Mouse (Mus musculus) small intestine, adult 2 months (tissue): ENCODE measurements around the gene Pum2. TPM values are rescaled to one million over a fixed set of nuclear protein-coding genes. Genes with fewer than 3 reads are reported as not detected.
A peak's percentile ranks its signal among the peaks of the same experiment; 100 is the strongest.

Experiments used
- H3K27ac ChIP-seq: fragments of 200-500 bp; 2 replicates; pipeline ENCODE4 v1.5.1; 2012; ENCODE audit warnings: low read depth, low read length, control low read depth, inconsistent platforms; ENCODE audit not compliant: insufficient read depth
- H3K27me3 ChIP-seq: fragments of 200-500 bp; 2 replicates; pipeline ENCODE4 v1.6.1; 2012; ENCODE audit warnings: mild to moderate bottlenecking, moderate library complexity, low read length, inconsistent platforms; ENCODE audit not compliant: control insufficient read depth, insufficient read depth
- H3K36me3 ChIP-seq: fragments of 200-500 bp; 2 replicates; pipeline ENCODE4 v1.6.1; 2012; ENCODE audit warnings: mild to moderate bottlenecking, low read length, control low read depth, inconsistent platforms; ENCODE audit not compliant: control insufficient read depth, insufficient read depth
- H3K4me1 ChIP-seq: fragments of 200-500 bp; 2 replicates; pipeline ENCODE4 v1.6.1; 2012; ENCODE audit warnings: low read length, inconsistent platforms, mixed read lengths; ENCODE audit not compliant: control insufficient read depth, insufficient read depth, insufficient read length
- H3K4me3 ChIP-seq: fragments of 200-500 bp; 2 replicates; pipeline ENCODE4 v1.5.1; 2012; ENCODE audit warnings: low read depth, mild to moderate bottlenecking, control low read depth, inconsistent platforms, low read length, moderate library complexity
- CTCF ChIP-seq: fragments of 200-500 bp; IDR thresholded peaks from 2 replicates; pipeline ENCODE4 v1.5.1; 2012; ENCODE audit warnings: low read depth, mild to moderate bottlenecking, control low read depth, inconsistent platforms, low read length, moderate library complexity, mixed read lengths; ENCODE audit not compliant: insufficient replicate concordance, insufficient read length; ENCODE audit errors: extremely low read depth
- POLR2A ChIP-seq: fragments of 200-500 bp; IDR thresholded peaks from 2 replicates; pipeline ENCODE4 v1.6.1; 2012; ENCODE audit warnings: low read depth, mild to moderate bottlenecking, control low read depth, inconsistent platforms, low read length, moderate library complexity
- WGBS: fragments of 180-500 bp; shearing (Covaris S2); methylation state at CpG from one replicate; pipeline ENCODE4 v1.1.7; 2018; 5-methylcytosine and 5-hydroxymethylcytosine counted together
- polyA plus RNA-seq: library from polyadenylated mRNA; depleted of rRNA; stranded (reverse); fragments of >200 nt; gene quantifications from 2 replicates; pipeline ENCODE4 v1.2.3, GENCODE M21; 2012

Pum2 gene
- polyA plus RNA-seq, 1 experiment, result 33.9 TPM

DNA sequence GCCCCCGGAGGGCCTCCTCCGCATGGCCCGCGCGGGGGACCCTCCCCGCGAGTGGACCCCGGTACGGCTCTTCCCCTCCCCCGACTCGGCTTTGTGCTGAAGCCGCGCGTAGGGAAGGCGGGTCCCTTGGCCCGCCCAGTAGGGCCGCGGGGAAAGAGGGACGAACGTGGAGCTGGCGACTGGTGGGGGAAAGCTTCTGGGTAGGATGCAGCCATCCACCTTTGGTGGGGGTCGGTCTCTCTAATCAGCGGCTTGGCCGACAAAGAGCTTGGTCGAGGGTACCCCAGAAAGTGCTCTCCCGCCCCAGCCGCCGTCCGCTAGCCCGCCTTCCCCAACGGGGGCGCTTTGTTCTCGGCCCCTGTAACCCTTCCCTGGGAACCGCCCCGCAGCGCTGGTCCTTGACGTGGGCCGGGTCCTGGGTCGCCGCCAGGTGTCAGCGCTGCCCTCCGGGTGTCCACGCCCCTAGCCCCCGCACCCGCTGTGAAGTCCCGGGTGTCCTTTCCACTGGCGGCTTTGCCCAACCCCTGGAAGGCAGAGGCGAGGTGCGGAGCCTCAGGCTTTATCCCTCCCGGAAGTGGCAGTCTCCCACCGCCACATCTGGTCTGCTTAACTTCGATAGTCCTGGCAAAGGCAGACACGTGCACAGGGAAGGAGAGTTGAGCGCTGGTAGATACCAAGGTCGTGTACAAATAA lies 98.7 kb downstream of the Pum2 start:
- TF ChIP-seq CTCF, result peak; percentile 17; the same call in 1 of the 2 replicates
- TF ChIP-seq POLR2A, result no peak

DNA sequence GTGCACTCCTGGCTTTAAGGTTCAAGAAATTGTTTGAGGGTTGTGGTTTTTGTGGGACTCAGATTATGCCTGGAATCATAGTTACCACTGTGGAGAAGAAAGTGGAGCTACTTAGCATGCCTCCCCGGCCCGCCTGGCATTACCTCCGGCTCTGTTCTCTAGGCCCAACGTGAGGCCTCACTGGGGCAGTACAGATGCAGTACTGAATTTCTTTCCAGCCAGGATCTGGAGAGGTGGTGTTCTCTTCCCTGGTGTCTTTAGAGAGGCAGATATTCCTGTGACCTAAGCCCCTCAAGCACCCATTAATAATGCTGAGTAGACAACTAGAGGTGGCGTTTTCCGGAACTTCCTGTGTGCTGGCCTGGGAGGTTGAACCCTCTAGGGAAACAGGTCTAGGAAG lies 99.4 kb downstream of the Pum2 start:
- H3K4me1 ChIP-seq, result peaks cover 30% of the 10 kb centered on the region
- no peaks in the 10 kb centered on the region for H3K36me3 ChIP-seq
- H3K27me3 ChIP-seq, result no peaks in the 10 kb centered on the region
- TF ChIP-seq POLR2A, result no peak
- TF ChIP-seq CTCF, result no peak
- H3K27ac ChIP-seq, result peak overlapping the region; percentile 69
- H3K4me3 ChIP-seq, result peak overlapping the region; percentile 90
- WGBS, result 35% methylated on average over 6 of the region's 6 CpGs

More for the DNA sequence above, 98.7 kb downstream of the Pum2 start:
- Histone ChIP-seq H3K27me3 (no peaks in the 10 kb centered on the region), H3K27ac (peak overlapping the region; percentile 69), H3K4me1 (peaks cover 23% of the 10 kb centered on the region; the same call in 1 of the 2 replicates), H3K4me3 (peak overlapping the region; percentile 90), H3K36me3 (no peaks in the 10 kb centered on the region)
- under 1% methylated on average over 55 of the region's 55 CpGs for WGBS

DNA sequence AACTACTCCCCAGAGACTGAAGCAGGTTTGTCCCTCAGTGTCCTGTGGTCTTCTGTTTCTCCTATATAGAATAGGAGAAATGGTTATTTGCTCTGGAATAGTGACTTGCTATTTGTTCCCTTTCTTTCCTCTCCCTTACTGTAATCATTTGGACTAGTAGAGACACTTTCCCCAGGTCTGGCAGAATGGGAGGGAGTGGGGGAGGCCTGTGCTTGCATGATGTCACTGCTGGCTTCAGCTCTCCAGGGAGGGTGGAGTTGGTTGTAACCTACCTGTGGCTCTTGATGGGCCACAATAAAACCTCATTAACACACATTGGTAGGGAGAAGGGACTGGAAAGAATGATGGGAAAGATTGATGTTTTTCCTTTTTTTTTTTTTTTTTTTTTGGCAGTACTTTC lies 100.2 kb downstream of the Pum2 start:
- no peak for TF ChIP-seq CTCF
- TF ChIP-seq POLR2A, result no peak
- Histone ChIP-seq H3K27me3 (no peaks in the 10 kb centered on the region), H3K36me3 (no peaks in the 10 kb centered on the region), H3K4me1 (peaks cover 38% of the 10 kb centered on the region), H3K27ac (no peak overlapping the region), H3K4me3 (no peak overlapping the region)

DNA sequence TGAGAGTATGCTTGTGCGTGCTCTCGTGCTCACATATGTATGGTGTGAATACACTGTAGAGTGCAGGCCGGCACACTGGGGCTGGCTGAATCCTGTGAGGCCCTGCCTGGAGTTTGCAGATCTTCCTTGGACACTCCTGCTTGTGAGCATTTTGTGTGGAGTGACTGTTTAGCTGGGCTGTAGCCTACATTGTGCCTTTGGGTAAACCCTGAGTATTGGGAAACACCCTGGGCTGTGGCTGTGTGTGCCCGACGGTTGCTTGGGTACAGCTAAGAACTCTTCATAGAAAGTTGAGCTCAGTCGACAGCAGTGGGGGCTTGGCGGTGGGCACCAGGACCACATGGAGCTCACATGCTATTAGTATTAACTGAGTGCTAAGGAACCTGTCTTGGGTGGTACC lies 102.3 kb downstream of the Pum2 start:
- no peaks in the 10 kb centered on the region for H3K36me3 ChIP-seq
- peaks cover 47% of the 10 kb centered on the region for H3K4me1 ChIP-seq
- H3K27me3 ChIP-seq, result no peaks in the 10 kb centered on the region
- no peak for TF ChIP-seq CTCF
- no peak for TF ChIP-seq POLR2A
- 75% methylated on average over 7 of the region's 7 CpGs for WGBS
- H3K27ac ChIP-seq, result no peak overlapping the region
- H3K4me3 ChIP-seq, result no peak overlapping the region

GRCm38 (mm10) chr12:8776741-8777140 lies 102.8 kb downstream of the Pum2 start:
- peaks cover 52% of the 10 kb centered on the region for H3K4me1 ChIP-seq
- H3K27ac ChIP-seq, result no peak overlapping the region
- H3K27me3 ChIP-seq, result no peaks in the 10 kb centered on the region
- H3K36me3 ChIP-seq, result no peaks in the 10 kb centered on the region
- no peak overlapping the region for H3K4me3 ChIP-seq
- WGBS, result 63% methylated on average over 3 of the region's 3 CpGs
- TF ChIP-seq POLR2A, result no peak
- TF ChIP-seq CTCF, result no peak

DNA sequence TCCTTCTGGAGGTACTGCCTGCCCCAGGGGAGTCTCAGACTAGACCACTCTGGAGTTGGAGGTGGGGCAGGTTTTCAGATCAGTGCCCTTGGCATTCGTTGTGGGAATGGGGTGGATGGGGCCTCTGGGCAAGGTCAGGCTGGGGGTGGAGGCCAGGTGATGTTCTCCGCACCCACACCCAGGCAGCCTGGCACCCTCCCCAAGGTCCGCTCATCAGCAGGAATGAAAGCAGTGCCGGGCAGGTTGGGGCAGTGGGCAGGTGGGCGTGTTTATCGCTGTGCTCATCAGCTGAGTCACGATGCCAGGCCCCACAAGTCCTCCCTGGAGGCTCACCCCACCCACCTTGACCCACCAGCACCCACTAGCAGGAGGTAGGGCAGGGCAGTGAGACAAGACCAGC lies 104.2 kb downstream of the Pum2 start:
- Histone ChIP-seq H3K4me1 (peaks cover 66% of the 10 kb centered on the region), H3K27me3 (no peaks in the 10 kb centered on the region), H3K36me3 (no peaks in the 10 kb centered on the region), H3K4me3 (no peak overlapping the region), H3K27ac (no peak overlapping the region)
- TF ChIP-seq CTCF (no peak), POLR2A (no peak)
- WGBS, result 33% methylated on average over 7 of the region's 7 CpGs

DNA sequence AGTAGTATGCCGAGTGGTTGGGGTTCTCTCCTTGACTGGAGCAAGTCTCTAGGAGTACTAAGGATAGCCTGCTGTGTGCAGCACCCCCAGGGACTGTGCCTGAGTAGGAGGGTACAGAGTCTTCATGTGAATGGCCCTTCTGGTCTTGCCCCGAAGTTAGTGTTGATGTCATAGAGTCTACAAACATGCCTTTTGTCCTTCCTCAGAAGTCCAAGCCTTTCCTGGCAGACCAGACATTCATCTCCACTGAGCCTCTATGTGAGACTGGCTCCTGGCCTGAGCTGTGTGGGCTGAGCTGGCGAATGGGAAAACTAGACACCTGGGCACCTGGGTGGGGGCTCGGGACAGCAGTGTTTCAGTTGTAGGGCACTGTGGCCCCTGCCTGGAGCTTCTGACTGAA lies 105.9 kb downstream of the Pum2 start:
- Histone ChIP-seq H3K36me3 (no peaks in the 10 kb centered on the region), H3K27ac (peak overlapping the region; percentile 22), H3K4me1 (peaks cover 63% of the 10 kb centered on the region), H3K27me3 (no peaks in the 10 kb centered on the region), H3K4me3 (no peak overlapping the region)
- WGBS, result 27% methylated on average over 4 of the region's 4 CpGs
- no peak for TF ChIP-seq POLR2A
- no peak for TF ChIP-seq CTCF

GRCm38 (mm10) chr12:8781121-8781520 lies 107.2 kb downstream of the Pum2 start:
- TF ChIP-seq POLR2A, result no peak
- no peak for TF ChIP-seq CTCF
- no peak overlapping the region for H3K27ac ChIP-seq
- WGBS, result 63% methylated on average over 7 of the region's 7 CpGs
- no peak overlapping the region for H3K4me3 ChIP-seq
- H3K4me1 ChIP-seq, result peaks cover 68% of the 10 kb centered on the region
- H3K27me3 ChIP-seq, result no peaks in the 10 kb centered on the region
- no peaks in the 10 kb centered on the region for H3K36me3 ChIP-seq
